Mouse (Mus musculus) spleen, adult 2 months (tissue): ENCODE results near the gene Atp1b1. TPM values are rescaled to one million over a fixed set of nuclear protein-coding genes. Genes with fewer than 3 reads are reported as not detected.

Experiments used
- DNase-seq, 2 experiments: peaks; one replicate each; pipeline versions ENCODE4 v3.0.0 to v3.0.0-alpha.2; 2012 to 2021; ENCODE audit warnings: low spot score in 2 of 2, low read depth in 1 of 2
- H3K27ac ChIP-seq: fragments of 200-500 bp; 2 replicates; pipeline ENCODE4 v1.5.1; 2012; ENCODE audit warnings: low read length, inconsistent platforms; ENCODE audit not compliant: insufficient read depth
- H3K27me3 ChIP-seq: fragments of 200-500 bp; 2 replicates; pipeline ENCODE4 v1.6.1; 2012; ENCODE audit warnings: mild to moderate bottlenecking, moderate library complexity, low read length, inconsistent platforms; ENCODE audit not compliant: control insufficient read depth, insufficient read depth
- H3K36me3 ChIP-seq: fragments of 200-500 bp; 2 replicates; pipeline ENCODE4 v1.6.1; 2012; ENCODE audit warnings: mild to moderate bottlenecking, low read length, inconsistent platforms; ENCODE audit not compliant: control insufficient read depth, insufficient read depth
- H3K4me1 ChIP-seq: fragments of 200-500 bp; 2 replicates; pipeline ENCODE4 v1.6.1; 2011; ENCODE audit warnings: inconsistent platforms; ENCODE audit not compliant: control insufficient read depth, insufficient read depth, insufficient read length
- H3K4me3 ChIP-seq: fragments of 200-500 bp; 2 replicates; pipeline ENCODE4 v1.5.1; 2011; ENCODE audit warnings: mild to moderate bottlenecking, inconsistent platforms; ENCODE audit not compliant: insufficient read depth, insufficient read length; ENCODE audit errors: extremely low read depth
- CTCF ChIP-seq: fragments of 200-500 bp; IDR thresholded peaks from 2 replicates; pipeline ENCODE4 v1.5.1; 2011; ENCODE audit warnings: mild to moderate bottlenecking, inconsistent platforms; ENCODE audit not compliant: insufficient read depth, insufficient read length, insufficient replicate concordance; ENCODE audit errors: extremely low read depth
- POLR2A ChIP-seq: fragments of 200-500 bp; IDR thresholded peaks from 2 replicates; pipeline ENCODE4 v1.6.1; 2011; ENCODE audit warnings: low read depth, low read length, inconsistent platforms
- WGBS: fragments of 180-500 bp; shearing (Covaris S2); methylation state at CpG from one replicate; pipeline ENCODE4 v1.1.7; 2018; 5-methylcytosine and 5-hydroxymethylcytosine counted together
- polyA plus RNA-seq: library from polyadenylated mRNA; depleted of rRNA; stranded (reverse); fragments of >200 nt; gene quantifications from 2 replicates; pipeline ENCODE4 v1.2.3, GENCODE M21; 2012

Atp1b1 gene
- polyA plus RNA-seq, 1 experiment: 11.2 TPM

DNA sequence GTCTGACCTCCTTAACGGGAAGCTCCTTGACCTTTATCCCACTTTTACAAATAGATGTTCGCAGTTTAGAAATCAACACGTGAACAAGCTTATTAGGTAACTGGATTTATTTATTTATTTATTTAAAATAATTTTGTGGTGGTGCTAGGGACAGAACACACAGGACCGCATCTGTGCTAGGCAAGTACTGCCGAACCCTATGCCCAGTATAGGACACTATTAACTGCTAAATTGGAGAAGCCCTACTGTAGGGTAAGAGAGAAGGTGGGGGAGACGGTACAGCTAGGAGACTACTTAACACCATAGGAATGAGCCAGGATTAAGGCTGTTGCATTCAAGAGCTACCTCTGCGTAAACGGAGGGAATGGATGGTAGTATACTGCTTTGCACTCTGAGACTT, 10.2 kb upstream of the Atp1b1 start:
- H3K4me1 ChIP-seq: no peaks in the 10 kb centered on the region
- 90% methylated on average over 8 of the region's 8 CpGs for WGBS
- no peak for DNase-seq
- no peak overlapping the region for H3K27ac ChIP-seq
- no peak for TF ChIP-seq CTCF
- no peaks in the 10 kb centered on the region for H3K27me3 ChIP-seq
- no peak overlapping the region for H3K4me3 ChIP-seq
- no peaks in the 10 kb centered on the region for H3K36me3 ChIP-seq

DNA sequence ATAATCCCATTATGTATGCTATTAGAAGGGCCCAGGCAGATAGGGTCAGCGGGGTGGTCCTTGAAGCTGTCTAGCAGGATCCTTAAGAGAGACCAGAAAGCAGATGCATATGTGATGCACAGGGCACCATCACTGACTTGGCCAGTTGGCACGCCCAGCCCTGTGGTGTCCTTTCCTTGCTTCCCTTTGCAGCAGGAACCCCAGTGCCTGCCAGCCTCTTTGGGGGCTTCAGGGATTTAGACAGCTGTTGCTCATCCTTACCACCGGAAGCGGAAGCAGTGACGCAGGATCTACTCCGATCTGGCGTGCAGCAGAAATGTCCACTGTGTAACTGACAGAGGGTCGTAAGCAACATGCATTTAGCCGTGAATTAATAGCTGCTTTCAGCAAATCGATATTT, 9.3 kb upstream of the Atp1b1 start:
- 92% methylated on average over 10 of the region's 10 CpGs for WGBS
- DNase-seq: no peak
- H3K36me3 ChIP-seq: no peaks in the 10 kb centered on the region
- H3K27me3 ChIP-seq: no peaks in the 10 kb centered on the region
- no peaks in the 10 kb centered on the region for H3K4me1 ChIP-seq
- no peak overlapping the region for H3K4me3 ChIP-seq
- no peak for TF ChIP-seq POLR2A
- TF ChIP-seq CTCF: no peak
- H3K27ac ChIP-seq: no peak overlapping the region

DNA sequence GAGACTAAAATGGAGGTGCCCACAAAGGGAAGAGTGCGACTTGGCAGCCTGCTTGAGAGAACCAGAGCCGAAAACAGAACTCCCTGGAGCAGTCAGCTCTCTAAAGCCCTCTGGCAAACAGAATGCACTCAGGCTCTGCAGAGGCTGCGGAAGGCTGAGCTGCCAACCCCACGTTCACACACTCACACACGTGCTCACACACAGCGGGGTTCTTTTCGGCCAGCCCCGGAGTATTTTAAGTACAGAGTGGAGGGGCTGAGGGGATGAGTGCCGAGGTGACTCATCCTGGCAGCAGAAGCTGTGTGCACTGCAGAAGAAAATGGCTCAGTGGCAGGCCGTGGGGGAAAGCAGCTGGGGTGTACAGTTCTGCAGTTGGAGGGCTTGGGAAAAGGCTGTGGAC, 3.6 kb upstream of the Atp1b1 start:
- 41% methylated on average over 10 of the region's 10 CpGs for WGBS
- TF ChIP-seq POLR2A: no peak
- Histone ChIP-seq H3K36me3 (no peaks in the 10 kb centered on the region), H3K4me3 (no peak overlapping the region), H3K4me1 (peaks cover 5% of the 10 kb centered on the region; the same call in 1 of the 2 replicates), H3K27me3 (no peaks in the 10 kb centered on the region), H3K27ac (no peak overlapping the region)
- no peak for DNase-seq

DNA sequence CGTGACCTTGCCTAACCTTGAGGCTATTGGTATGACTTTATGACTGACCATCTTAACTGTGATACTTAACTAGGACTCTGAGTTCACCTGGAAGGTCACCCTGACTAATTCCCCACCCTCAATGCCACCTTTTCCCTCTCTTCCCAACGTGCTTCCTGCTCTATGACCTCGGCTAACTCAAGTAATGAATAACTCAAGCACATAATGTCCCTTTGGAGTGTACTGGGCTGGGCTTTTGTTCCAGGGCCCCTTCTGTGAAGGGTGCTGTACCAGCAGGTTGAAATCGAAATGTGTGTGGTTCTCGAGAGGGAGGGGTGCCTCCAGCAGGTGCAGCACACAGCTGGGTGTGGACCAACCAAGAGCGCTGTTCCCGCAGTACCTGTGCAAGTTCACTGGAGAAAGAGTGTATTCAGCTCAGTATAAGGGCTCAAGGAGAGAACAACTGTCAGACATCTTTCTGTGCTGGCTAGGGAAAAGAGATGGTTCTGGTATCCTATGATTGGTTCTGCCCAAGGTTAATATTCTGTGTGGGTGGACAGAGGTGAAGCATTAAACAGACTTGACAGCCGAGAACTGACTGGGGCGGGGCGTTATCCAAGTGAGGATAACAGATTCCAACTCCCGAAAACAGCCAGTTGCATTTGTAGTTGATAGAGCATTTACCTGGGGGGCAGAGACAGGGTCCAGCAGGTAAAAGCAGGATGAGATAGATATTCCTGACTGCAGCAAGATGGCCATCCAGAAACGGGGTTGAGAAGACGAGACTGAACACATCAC, 3.0 kb upstream of the Atp1b1 start:
- TF ChIP-seq CTCF (no peak), POLR2A (no peak)
- H3K27me3 ChIP-seq: no peaks in the 10 kb centered on the region
- WGBS: 80% methylated on average over 13 of the region's 13 CpGs
- no peak for DNase-seq
- H3K36me3 ChIP-seq: no peaks in the 10 kb centered on the region
- no peak overlapping the region for H3K4me3 ChIP-seq
- no peak overlapping the region for H3K27ac ChIP-seq
- H3K4me1 ChIP-seq: peaks cover 5% of the 10 kb centered on the region; the same call in 1 of the 2 replicates

DNA sequence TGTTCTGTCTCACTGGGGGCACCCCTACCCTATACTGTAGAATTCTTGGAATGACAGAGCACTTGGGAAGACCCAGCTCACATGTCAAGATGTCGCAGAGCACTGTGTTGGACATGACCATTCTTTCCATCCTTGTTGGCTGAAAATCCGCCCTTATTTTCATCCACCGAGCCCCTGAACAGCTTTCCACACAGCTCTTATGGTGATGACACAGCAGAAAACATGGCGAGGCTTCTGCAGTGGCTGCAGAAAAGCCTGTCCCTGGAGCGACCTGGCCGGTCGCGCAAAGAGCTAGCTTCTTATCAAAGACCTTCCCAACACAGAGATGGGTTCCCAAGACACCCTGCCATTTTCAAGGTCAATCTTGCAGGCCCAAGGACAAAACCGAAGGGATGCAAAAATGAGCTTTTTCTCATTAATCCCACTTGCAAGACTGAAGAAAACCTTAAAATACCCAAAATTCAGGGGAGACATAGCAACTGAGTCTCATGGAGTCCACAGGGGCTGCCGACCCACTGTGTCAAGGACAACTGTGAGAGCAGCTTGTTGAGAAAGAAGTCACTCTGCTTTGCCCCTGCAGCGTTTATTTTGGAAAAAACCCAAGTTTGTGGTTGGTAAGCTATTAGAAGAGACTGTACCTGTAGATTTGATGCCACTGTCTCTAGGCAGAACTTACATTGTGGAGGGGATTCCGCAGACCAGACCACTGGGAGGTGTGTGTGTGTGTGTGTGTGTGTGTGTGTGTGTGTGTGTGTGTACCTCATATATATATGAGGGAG, 1.2 kb upstream of the Atp1b1 start:
- Histone ChIP-seq H3K27me3 (no peaks in the 10 kb centered on the region), H3K4me3 (0 out of 2 replicates have a peak overlapping the region, but pooled peaks have one; percentile 92), H3K36me3 (no peaks in the 10 kb centered on the region), H3K4me1 (peaks cover 15% of the 10 kb centered on the region; the same call in 1 of the 2 replicates), H3K27ac (no peak overlapping the region)
- WGBS: 40% methylated on average over 12 of the region's 12 CpGs
- no peak for TF ChIP-seq POLR2A
- TF ChIP-seq CTCF: no peak
- no peak for DNase-seq

DNA sequence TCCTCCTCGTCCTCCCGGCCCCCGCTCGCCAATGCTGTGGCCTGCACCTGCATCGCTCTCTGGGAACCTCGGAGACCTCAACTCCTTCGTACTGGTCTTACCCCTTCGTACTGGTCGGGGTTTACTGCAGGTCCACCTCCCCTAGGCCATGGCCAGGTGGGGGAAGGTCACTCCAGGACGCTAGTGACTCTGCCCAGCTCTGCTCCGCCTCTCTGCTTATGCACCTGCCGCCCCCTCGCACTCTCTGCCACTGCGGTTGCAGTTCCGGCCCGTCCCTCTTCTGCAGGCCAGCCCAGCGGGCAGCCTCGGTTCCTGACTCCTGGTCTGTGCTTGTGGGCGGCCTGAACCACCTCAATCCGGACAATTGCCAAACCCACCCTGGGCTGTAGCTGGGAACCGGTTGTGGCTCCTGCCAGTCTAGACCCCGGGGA, 481 bp upstream of the Atp1b1 start:
- Histone ChIP-seq H3K4me1 (peaks cover 15% of the 10 kb centered on the region; the same call in 1 of the 2 replicates), H3K4me3 (peak overlapping the region; percentile 92), H3K27me3 (no peaks in the 10 kb centered on the region), H3K36me3 (no peaks in the 10 kb centered on the region), H3K27ac (0 out of 2 replicates have a peak overlapping the region, but pooled peaks have one; percentile 28)
- WGBS: 6% methylated on average over 22 of the region's 22 CpGs
- DNase-seq: peak; percentile 5 to 49
- no peak for TF ChIP-seq CTCF
- TF ChIP-seq POLR2A: no peak
